Mouse (Mus musculus) stomach, embryonic 16.5 days (tissue): ENCODE data around the gene Armh1. TPM values are rescaled to one million over a fixed set of nuclear protein-coding genes. Genes with fewer than 3 reads are reported as not detected.

Source experiments
- ATAC-seq: fragments of 200-750 bp; cut with Nextera tagmentation; 2 replicates; pipeline ENCODE4 v1.8.0; 2017; ENCODE audit warnings: moderate number of reproducible peaks, moderate TSS enrichment; ENCODE audit not compliant: insufficient read depth, low FRiP score
- H3K27ac ChIP-seq: fragments of 300-500 bp; sonication (generic); 2 replicates; pipeline ENCODE4 v1.5.1; 2014; ENCODE audit warnings: low read length
- H3K27me3 ChIP-seq: fragments of 300-500 bp; sonication (generic); 2 replicates; pipeline ENCODE4 v1.6.1; 2014; ENCODE audit warnings: low read length, control low read depth, mixed read lengths; ENCODE audit not compliant: control insufficient read depth, insufficient read depth
- H3K36me3 ChIP-seq: fragments of 300-500 bp; sonication (generic); 2 replicates; pipeline ENCODE4 v1.6.1; 2014; ENCODE audit warnings: low read length; ENCODE audit not compliant: control insufficient read depth, insufficient read depth
- H3K4me1 ChIP-seq: fragments of 300-500 bp; sonication (generic); 2 replicates; pipeline ENCODE4 v1.6.1; 2014; ENCODE audit warnings: low read length, control low read depth, mixed read lengths; ENCODE audit not compliant: control insufficient read depth, insufficient read depth
- H3K4me2 ChIP-seq: fragments of 300-500 bp; sonication (generic); 2 replicates; pipeline ENCODE4 v1.6.1; 2014; ENCODE audit warnings: low read depth, low read length, mixed read lengths
- H3K4me3 ChIP-seq: fragments of 300-500 bp; sonication (generic); replicated peaks from 2 replicates; pipeline ENCODE4 v1.5.1; 2014; ENCODE audit warnings: mild to moderate bottlenecking, low read length
- H3K9ac ChIP-seq: fragments of 300-500 bp; sonication (generic); 2 replicates; pipeline ENCODE4 v1.6.1; 2014; ENCODE audit warnings: low read length
- H3K9me3 ChIP-seq: fragments of 300-500 bp; sonication (generic); replicated peaks from 2 replicates; pipeline ENCODE4 v1.6.1; 2016; ENCODE audit warnings: low read length, control low read depth; ENCODE audit not compliant: control insufficient read depth
- WGBS: fragments of 180-500 bp; shearing (Covaris S2); extraction: QIAGEN DNeasy Blood & Tissue Kit; methylation state at CpG from one replicate; pipeline ENCODE4 v1.1.7; 2014; 5-methylcytosine and 5-hydroxymethylcytosine counted together
- polyA plus RNA-seq: library from polyadenylated mRNA; unstranded; fragments of >200 nt; fragmentation: Nextera tagmentation; extraction: Ambion mirVana; gene quantifications from 2 replicates; pipeline ENCODE4 v1.2.1, GENCODE M21; 2015

Armh1 gene
- polyA plus RNA-seq, 1 experiment from 2014 or later = 0.61 TPM

DNA sequence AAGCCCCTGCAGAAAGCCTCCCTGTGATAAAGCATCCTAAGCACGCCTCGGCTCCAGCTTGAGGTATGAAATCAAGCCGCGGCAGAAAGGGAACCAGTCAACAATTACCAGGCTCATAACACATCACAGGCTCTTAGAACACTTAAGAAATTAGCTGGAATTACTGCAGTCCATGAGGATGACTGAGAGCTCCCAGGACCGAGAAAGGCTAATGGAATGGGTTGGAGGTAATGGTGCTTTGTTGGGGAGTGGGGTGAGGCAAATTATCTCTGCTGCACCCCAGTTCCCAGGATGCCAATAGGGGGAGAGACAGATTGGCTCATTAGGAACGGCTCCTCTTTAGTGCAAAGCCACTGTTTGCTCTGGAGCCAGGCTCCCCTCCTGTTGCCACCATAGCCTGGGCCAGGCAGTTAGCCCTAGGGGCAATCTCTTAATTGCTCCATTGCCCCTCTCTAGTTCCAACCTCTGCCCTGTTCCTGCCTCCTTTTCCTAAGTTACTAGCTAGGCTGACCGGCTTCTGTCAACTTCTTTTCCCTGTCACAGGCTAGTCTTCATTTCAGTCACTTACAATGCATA, 17.7 kb downstream of the Armh1 start:
- no peak overlapping the region for H3K4me2 ChIP-seq
- no peaks in the 10 kb centered on the region for H3K27me3 ChIP-seq
- H3K9me3 ChIP-seq = no peaks in the 10 kb centered on the region
- no peak overlapping the region for H3K9ac ChIP-seq
- no peak for ATAC-seq
- 63% methylated on average over 7 of the region's 7 CpGs for WGBS
- no peak overlapping the region for H3K27ac ChIP-seq
- 0 out of 2 replicates have a peak, but pooled peaks cover under 1% of the 10 kb centered on the region for H3K4me1 ChIP-seq
- H3K36me3 ChIP-seq = no peaks in the 10 kb centered on the region
- no peak overlapping the region for H3K4me3 ChIP-seq

DNA sequence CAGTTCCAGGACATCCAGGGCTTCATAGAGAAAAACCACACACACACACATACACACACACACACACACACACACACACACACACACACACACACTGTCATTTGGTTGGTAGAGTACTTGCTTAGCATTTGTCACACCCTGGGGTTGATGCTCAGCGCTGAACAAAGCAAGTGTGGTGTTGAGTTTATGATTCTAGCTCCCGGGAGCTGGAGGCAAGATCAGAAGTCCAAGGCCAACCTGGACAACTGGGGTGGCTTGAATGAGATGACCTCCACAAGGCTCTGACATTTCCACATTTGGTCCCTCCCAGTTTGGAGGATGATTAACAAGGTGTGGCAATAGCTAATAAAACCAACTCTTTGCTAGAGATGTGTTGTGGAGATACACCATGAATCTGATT, 20.7 kb downstream of the Armh1 start:
- no peak for ATAC-seq
- Histone ChIP-seq H3K4me1 (no peaks in the 10 kb centered on the region), H3K36me3 (no peaks in the 10 kb centered on the region), H3K4me3 (no peak overlapping the region), H3K27ac (no peak overlapping the region), H3K9ac (no peak overlapping the region), H3K4me2 (no peak overlapping the region), H3K27me3 (no peaks in the 10 kb centered on the region), H3K9me3 (no peaks in the 10 kb centered on the region)
- 79% methylated on average over 2 of the region's 2 CpGs for WGBS

DNA sequence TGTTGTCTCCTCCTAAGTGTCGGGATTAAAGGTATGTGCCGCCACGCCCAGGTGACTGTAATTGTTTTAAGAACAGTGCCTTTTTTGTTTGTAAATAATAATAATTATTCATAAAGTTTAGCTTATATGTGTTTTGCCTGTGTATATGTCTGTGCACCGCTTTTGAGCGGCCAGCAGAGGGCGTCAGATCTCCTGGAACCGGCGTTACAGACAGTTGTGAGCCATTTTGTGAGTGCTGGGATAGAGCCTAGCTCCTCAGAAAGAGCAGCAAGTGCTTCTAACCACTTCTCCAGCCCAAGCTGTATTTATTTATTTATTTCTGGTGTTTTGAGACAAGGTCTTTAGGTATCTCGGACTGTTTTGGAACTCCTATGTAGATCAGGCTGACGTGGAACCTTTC, 21.6 kb downstream of the Armh1 start:
- Histone ChIP-seq H3K4me3 (no peak overlapping the region), H3K27ac (no peak overlapping the region), H3K36me3 (no peaks in the 10 kb centered on the region), H3K9ac (no peak overlapping the region), H3K4me2 (no peak overlapping the region), H3K4me1 (no peaks in the 10 kb centered on the region), H3K27me3 (no peaks in the 10 kb centered on the region), H3K9me3 (no peaks in the 10 kb centered on the region)
- ATAC-seq = no peak
- WGBS = 55% methylated on average over 10 of the region's 10 CpGs

DNA sequence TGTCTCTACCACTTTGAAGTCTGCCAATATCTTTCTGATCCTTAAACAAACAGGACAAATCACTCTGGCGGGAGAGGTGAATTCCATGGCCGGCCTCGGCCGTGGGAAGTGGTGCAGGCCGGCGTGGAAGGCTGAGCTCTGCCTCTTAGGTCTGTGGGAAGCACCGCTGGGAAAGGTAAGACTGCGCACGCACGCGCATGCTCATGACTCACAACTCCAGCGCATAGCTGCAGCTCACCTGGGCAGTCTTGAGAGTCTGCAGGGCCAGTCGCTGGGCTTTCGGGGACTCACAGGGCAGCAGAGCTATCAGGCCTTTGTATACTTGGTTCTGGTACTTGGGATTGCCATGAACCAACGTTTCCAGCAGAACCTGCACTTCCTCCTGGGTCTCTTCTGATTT, 22.3 kb downstream of the Armh1 start:
- Histone ChIP-seq H3K36me3 (no peaks in the 10 kb centered on the region), H3K27me3 (no peaks in the 10 kb centered on the region), H3K9ac (no peak overlapping the region), H3K9me3 (no peaks in the 10 kb centered on the region), H3K27ac (no peak overlapping the region), H3K4me2 (no peak overlapping the region), H3K4me1 (no peaks in the 10 kb centered on the region), H3K4me3 (no peak overlapping the region)
- ATAC-seq = no peak
- WGBS = 46% methylated on average over 15 of the region's 15 CpGs

DNA sequence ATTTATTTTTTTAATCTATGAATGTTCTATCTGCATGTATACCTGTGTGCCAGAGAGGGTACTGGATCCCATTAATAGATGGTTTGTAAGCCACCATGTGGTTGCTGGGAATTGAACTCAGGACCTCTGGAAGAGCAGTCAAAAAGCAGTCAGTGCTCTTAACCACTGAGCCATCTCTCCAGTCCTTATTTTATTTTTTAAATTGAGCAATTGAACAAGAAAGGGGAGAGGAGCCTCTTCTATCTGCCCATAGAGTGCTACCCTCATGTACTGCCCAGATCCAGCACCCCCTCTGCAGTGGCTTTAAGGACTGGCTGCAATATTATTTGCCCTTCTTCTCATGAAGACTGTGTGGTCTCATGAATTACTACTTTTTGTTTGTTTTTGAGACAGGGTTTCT, 26.7 kb downstream of the Armh1 start:
- Histone ChIP-seq H3K36me3 (no peaks in the 10 kb centered on the region), H3K4me1 (no peaks in the 10 kb centered on the region), H3K9me3 (no peaks in the 10 kb centered on the region), H3K27me3 (no peaks in the 10 kb centered on the region), H3K27ac (no peak overlapping the region), H3K4me2 (no peak overlapping the region), H3K9ac (no peak overlapping the region), H3K4me3 (no peak overlapping the region)
- ATAC-seq = no peak

DNA sequence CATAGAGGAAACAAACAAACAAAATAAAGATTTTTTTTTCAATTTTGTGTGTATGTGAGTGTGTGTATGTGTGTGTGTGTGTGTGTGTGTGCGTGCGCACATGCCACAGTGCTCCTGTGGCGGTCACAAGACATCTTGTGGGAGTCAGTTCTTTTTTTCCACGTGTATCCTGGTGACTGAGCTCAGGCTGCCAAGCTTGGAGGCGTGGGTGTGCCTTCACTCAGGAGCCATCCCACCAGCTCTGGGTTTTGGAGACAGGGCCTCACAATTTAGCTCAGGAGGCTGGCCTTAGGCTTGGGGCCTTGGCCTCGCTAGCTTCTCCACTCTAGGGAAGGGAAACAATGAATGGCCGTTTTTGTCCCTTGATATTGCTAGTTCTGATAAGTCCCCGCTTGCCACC, 27.8 kb downstream of the Armh1 start:
- no peaks in the 10 kb centered on the region for H3K27me3 ChIP-seq
- ATAC-seq = no peak
- no peaks in the 10 kb centered on the region for H3K9me3 ChIP-seq
- H3K4me1 ChIP-seq = no peaks in the 10 kb centered on the region
- H3K27ac ChIP-seq = no peak overlapping the region
- H3K4me3 ChIP-seq = no peak overlapping the region
- WGBS = 64% methylated on average over 8 of the region's 8 CpGs
- H3K9ac ChIP-seq = no peak overlapping the region
- no peak overlapping the region for H3K4me2 ChIP-seq
- no peaks in the 10 kb centered on the region for H3K36me3 ChIP-seq

DNA sequence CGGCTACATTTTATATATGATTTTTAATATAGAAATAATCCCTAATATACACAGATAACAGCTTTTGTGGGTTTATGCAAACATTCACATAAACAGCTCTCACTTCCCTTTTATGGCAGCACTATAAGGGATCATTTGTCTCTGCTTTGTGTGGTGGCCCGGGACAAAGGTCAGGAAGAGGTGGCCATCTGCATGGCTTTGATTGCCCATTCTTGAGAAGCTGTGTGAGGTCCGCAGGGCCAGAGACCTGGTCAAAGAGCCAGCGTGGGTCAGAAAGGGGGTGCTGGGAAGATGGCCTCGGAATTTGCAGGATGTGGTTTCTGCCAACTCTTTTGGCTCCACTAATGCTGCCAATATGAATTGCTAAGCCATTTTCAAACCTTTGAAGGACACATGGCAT, 28.9 kb downstream of the Armh1 start:
- H3K4me2 ChIP-seq = no peak overlapping the region
- H3K27ac ChIP-seq = no peak overlapping the region
- H3K9ac ChIP-seq = no peak overlapping the region
- 36% methylated on average over 5 of the region's 5 CpGs for WGBS
- no peaks in the 10 kb centered on the region for H3K9me3 ChIP-seq
- H3K27me3 ChIP-seq = no peaks in the 10 kb centered on the region
- H3K4me1 ChIP-seq = peaks cover 4% of the 10 kb centered on the region; the same call in 1 of the 2 replicates
- ATAC-seq = no peak
- no peaks in the 10 kb centered on the region for H3K36me3 ChIP-seq
- H3K4me3 ChIP-seq = no peak overlapping the region

DNA sequence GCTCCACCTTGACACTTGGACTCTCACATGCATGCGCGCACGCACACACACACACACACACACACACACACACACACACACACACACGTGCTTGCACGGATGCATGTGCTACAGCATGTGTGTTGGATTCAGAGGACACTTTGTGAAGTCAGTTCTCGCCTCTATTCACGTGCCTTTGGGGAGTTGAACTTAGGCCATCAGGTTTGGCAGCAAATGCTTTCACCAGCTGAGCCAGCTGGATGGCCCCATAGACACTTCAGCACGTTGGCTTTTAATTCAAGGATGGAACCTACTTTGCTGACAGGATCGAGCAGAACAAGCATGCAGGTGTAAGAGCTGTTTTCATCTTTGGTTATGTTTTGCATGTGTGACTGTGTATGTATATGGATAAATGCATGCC, 30.1 kb downstream of the Armh1 start:
- WGBS = 84% methylated on average over 9 of the region's 9 CpGs
- no peak overlapping the region for H3K4me2 ChIP-seq
- peaks cover 4% of the 10 kb centered on the region; the same call in 1 of the 2 replicates for H3K4me1 ChIP-seq
- no peak overlapping the region for H3K4me3 ChIP-seq
- no peaks in the 10 kb centered on the region for H3K36me3 ChIP-seq
- H3K9me3 ChIP-seq = no peaks in the 10 kb centered on the region
- H3K27ac ChIP-seq = no peak overlapping the region
- ATAC-seq = no peak
- no peak overlapping the region for H3K9ac ChIP-seq
- H3K27me3 ChIP-seq = no peaks in the 10 kb centered on the region

DNA sequence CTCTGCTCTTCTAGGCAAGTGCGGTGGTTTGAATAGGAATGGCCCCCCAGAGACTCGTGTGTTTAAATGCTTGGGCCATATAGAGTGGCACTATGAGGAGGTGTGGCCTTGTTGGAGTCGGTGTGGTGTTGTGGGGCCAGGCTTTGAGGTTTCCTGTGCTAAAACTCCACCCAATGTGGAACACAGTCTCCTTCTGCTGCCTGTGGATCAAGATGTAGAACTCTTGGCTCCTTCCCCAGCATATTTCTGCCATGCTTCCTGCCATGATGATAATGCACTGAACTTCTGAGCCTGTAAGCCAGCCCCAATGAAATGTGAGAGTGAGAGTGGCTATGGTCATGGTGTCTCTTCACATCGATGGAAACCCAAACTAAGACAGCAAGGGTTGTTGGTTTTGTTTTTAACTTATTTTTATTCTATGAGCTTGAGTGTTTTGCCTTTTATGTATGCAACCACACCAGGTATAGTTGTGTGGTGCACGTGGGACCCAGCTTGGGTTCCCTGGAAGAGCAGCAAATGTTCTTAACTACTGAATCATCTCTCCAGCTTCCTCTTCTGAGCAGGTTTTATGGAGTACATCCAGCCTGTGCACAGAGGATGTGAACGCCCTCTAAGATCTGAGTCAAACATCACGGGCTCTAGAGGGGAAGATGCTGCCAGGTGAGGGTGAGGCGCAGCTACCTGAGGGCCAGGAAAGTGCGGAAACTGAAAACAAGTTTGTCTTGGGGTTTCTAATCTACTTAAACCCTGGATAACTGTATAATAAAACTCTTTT, 31.0 kb downstream of the Armh1 start:
- no peak overlapping the region for H3K4me2 ChIP-seq
- no peaks in the 10 kb centered on the region for H3K36me3 ChIP-seq
- WGBS = 77% methylated on average over 9 of the region's 9 CpGs
- no peak for ATAC-seq
- H3K27me3 ChIP-seq = no peaks in the 10 kb centered on the region
- no peak overlapping the region for H3K27ac ChIP-seq
- H3K9me3 ChIP-seq = no peaks in the 10 kb centered on the region
- H3K9ac ChIP-seq = no peak overlapping the region
- no peak overlapping the region for H3K4me3 ChIP-seq
- peaks cover 4% of the 10 kb centered on the region; the same call in 1 of the 2 replicates for H3K4me1 ChIP-seq
